Mouse (Mus musculus): ENCODE data around the gene Sec24c. TPM values are rescaled to one million over a fixed set of nuclear protein-coding genes. Genes with fewer than 3 reads are reported as not detected.
"Not testable (repeated sequence)": the region's sequence is repeated elsewhere in the genome, so short reads cannot be mapped to it uniquely, and the experiment has no call there.

Sec24c gene
- total RNA-seq, 2 experiments from 2014 or later, result 102 to 109 TPM

DNA sequence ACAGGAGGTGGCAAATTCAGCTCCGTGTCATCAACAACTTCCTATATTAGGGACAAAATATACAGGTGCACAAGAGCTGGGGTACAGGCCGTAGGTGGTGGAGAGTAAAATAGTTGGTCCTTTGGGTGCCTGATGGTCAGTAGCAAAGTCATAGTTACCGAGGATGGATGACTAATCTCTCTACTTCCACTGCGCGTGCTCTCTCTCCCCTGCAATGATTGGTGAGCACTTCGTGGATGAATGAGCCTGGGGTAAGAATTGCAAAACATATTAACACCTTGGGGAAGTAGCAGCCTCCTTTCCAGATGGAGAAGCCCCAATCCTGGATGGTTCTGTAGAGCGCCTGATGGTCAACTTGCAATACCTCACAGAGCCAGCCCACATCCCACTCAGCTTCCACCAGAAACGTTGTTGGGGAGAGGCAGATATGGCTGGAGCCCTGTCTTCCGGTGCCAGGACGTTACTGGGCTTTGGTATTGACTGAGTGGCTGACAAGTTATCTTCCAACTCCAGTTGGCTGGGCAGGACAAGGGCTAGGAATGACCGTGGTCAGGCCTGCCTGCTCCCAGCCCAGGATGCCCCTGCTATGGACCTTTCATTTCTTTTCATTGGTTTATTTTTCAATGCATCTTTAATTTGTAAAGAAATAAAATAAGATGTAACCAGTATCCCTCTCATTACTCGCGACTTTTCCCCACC is 20.2 kb downstream of the Sec24c start:
- DNase-seq (ENCODE audit: extremely low spot score in 1 of 2, low spot score in 2 of 2), result no peak
- intact Hi-C loops (cut with DNase I), result no loop called here

DNA sequence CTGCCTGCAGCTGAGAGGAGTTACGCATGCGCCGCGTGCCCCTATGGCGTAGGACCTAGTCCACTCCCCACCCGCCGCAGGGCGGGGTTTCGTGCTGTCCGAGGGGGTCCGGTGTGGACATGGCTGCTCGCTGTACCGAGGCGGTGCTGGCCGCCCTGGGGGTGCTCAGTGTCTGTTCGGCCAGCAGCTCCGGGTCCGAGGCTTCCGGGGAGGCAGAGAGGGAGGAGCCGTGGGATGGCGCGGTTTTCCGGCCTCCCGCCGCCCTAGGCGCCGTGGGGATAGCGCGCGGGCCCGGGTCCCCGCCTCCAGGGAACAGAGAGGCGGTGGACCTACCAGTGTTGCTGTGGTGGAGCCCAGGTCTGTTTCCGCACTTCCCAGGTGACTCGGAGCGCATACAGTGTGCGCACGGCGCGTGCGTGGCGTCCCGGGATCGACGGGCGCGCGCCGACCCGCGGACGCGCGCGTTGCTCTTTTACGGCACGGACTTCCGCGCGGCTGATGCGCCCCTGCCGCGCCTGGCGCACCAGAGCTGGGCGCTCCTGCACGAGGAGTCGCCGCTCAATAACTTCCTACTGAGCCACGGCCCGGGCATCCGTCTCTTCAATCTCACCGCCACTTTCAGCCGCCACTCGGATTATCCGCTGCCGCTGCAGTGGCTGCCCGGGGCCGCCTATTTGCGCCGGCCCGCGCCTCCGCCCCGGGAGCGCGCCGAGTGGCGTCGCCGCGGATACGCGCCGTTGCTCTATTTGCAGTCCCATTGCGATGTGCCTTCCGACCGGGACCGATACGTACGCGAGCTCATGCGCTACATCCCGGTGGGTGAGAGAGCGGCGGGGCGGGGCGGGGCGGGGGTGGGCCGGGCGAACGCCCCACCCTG is 21.0 kb downstream of the Sec24c start, which contains the start of gene Fut11:
TSS of gene Fut11 (plus strand) at position 85 of the 877 bp plus-strand sequence.
- intact Hi-C loops (cut with DNase I), result no loop called here
- peak; percentile 70 to 95 for DNase-seq (ENCODE audit: extremely low spot score in 1 of 2, low spot score in 2 of 2)

DNA sequence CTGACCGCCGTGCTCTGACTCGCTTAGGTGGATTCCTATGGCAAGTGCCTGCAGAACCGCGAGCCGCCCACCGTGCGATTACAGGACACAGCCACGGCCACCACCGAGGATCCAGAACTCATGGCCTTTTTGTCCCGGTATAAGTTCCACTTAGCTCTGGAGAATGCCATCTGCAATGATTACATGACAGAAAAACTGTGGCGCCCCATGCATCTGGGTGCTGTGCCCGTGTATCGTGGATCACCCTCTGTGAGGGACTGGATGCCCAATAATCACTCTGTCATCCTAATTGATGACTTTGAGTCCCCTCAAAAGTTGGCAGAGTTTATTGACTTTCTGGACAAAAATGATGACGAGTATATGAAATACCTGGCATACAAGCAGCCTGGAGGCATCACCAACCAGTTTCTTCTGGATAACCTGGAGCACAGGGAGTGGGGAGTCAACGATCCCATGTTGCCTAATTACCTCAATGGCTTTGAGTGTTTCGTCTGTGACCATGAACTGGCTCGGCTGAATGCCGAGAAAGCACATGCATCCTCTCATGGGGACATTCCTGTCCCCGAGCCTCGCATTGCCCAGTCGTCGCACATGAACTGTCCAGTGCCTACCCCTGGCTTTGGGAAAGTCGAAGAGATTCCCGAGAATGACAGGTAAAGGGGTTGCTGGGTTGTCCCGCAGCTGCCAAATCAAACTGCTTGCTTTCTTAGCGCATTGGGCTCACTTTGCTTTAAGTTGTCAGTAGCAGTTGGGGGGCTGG is 21.8 kb downstream of the Sec24c start:
- no peak for DNase-seq (ENCODE audit: extremely low spot score in 1 of 2, low spot score in 2 of 2)
- intact Hi-C loops (cut with DNase I), result no loop called here

DNA sequence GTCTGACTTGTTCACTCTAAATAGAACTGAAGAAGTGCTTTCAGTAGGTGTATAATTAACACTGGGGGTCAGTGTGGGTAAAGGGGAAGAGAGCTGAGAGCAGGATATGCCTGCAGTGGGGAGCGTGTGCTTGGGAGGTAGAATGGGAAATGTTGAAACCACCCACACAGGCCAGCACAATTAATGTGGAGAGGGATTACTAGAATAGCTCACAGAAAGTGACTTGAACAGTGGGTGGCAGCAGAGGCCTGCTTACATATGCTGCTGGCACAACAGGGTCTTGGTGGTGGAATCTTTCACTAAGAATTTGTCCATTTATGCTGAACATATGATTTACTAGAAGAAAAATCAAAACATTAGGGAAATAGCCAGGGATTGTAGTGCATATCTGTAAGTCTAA is 22.9 kb downstream of the Sec24c start:
- intact Hi-C loops (cut with DNase I), result no loop called here
- DNase-seq (ENCODE audit: extremely low spot score in 1 of 2, low spot score in 2 of 2), result peak; percentile 43 to 69

DNA sequence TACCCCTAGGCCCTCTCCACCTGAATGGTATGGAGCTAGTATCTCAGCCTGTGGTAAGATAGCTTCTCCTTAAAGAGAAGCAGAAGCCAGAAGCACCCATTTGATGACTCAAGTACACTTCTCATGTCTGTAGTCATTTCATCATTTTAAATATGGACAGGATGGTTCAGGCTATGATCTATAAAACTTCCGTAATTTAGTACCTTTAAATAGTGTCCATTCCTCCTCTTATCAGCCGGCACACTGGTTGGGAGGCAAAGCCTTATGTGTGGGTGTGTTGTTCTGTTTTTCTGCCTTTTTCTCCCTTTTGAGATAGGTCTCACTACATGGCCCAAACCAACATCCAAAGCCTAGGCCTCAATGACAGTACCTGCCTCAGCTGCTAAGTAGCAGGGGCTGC is 24.4 kb downstream of the Sec24c start:
- intact Hi-C loops (cut with DNase I), result no loop called here
- no peak for DNase-seq (ENCODE audit: extremely low spot score in 1 of 2, low spot score in 2 of 2)

DNA sequence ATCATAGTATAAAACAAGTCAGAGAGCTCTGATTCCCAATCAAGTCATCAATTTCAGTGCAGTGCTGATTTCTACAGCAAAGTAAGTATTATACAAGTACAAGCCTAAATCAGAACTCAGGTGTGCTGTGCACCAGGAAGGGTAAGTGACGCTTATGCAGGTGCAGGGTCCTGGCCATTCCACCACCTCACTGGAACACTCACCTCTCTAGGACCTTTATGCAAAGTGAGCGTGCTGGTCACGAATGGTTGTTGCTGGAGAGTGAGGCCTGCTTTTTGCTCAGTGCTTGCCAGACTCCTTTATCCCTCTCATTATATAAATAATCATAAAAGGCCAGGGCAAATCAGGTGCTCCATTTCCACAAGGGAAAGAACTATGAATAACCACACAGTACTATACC is 26.3 kb downstream of the Sec24c start:
- intact Hi-C loops (cut with DNase I), result no loop called here
- no peak for DNase-seq (ENCODE audit: extremely low spot score in 1 of 2, low spot score in 2 of 2)

DNA sequence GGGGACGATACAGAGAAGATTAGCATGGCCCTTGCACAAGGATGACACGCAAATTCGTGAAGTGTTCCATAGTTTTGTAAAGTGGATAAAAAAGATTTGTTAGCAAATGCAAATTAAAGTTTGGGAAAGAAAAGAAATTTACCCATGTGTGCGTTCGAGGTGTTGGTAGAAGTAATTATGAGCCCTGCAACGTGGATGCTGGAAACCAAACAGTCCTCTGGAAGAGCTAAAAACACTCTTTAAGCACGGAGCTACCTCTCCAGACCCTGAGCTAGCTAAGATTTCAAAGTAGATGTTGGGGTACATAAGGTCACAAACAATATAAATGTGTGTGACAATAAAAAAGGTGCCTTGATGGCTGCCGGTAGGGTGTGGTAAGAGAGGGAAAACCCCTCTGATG is 27.4 kb downstream of the Sec24c start:
- intact Hi-C loops (cut with DNase I), result no loop called here
- no peak for DNase-seq (ENCODE audit: extremely low spot score in 1 of 2, low spot score in 2 of 2)

DNA sequence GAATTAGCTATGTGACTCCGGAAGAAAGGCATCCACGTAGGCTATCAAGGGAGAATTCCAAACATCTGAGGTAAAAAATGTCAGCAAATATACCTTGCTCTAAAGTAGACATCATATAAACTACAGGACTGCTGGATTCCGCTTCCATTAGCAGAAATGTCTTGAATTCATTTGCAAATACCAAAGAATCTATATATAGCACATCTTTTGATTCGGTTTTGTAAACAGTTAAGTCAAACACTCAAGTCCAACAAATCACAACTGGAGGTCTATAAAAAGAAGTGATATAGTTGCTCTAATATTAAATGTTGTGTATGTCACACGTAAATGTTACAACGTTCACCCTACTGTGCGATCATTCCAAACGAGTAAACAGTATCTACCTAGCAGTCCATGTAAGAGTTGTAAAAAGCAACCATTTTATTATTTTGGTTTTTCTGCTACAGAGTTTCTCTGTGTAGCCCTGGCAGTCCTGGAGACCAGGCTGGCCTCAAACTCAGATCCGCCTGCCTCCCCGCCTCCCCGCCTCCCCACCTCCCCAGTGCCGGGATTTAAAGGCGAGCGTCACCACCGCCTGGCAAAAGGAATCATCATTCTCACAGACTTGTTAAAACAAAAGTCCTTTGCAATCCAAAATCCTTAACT is 28.1 kb downstream of the Sec24c start:
- DNase-seq (ENCODE audit: extremely low spot score in 1 of 2, low spot score in 2 of 2), result no peak
- intact Hi-C loops (cut with DNase I), result no loop called here

DNA sequence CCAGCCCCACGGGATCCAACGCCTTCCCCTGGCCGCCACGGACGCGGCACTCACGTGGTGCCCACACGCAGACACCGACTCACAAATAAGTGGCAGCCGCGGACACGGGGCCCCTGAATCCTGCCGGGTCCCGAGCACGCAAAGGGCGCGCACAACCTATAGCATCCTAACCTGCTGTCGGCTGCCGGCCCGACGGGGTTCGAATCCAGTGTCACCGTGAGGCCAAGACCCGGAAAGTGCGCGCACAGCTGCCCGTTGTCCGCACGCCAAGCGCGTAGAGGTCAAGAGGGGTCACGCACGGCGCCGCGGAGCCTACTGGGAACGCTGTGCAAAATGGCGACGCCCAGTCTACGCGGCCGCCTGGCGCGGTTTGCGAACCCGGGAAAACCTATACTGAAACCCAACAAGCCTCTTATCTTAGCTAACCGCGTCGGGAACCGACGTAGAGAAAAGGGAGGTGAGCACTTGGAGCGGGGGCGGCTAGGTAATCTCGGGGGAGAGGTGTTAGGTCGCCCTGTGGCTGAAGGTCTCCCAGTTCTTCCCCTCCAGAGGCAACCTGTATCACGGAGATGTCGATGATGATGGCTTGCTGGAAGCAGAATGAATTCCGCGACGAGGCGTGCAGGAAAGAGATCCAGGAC is 28.8 kb downstream of the Sec24c start, which contains the start of gene Chchd1:
TSS of gene Chchd1 (plus strand) at position 266 of the 641 bp plus-strand sequence.
- peak; percentile 85 to 95 for DNase-seq (ENCODE audit: extremely low spot score in 1 of 2, low spot score in 2 of 2)
- intact Hi-C loops (cut with DNase I), result no loop called here

DNA sequence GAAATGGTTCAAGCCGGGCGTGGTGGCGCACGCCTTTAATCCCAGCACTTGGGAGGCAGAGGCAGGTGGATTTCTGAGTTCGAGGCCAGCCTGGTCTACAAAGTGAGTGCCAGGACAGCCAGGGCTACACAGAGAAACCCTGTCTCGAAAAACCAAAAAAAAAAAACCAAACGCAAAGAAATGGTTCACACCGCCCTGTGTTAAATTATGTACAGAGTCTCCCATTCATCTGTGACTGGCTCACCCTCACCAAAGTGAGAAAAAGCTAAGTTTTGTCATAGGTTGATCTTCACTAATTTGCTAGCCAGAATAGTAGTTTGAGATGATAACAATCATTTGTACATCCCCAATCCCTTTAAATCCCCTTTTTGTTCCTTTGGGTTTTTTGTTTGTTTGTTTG is 29.4 kb downstream of the Sec24c start:
- intact Hi-C loops (cut with DNase I); DNase-seq (ENCODE audit: extremely low spot score in 1 of 2, low spot score in 2 of 2): not testable (repeated sequence)

DNA sequence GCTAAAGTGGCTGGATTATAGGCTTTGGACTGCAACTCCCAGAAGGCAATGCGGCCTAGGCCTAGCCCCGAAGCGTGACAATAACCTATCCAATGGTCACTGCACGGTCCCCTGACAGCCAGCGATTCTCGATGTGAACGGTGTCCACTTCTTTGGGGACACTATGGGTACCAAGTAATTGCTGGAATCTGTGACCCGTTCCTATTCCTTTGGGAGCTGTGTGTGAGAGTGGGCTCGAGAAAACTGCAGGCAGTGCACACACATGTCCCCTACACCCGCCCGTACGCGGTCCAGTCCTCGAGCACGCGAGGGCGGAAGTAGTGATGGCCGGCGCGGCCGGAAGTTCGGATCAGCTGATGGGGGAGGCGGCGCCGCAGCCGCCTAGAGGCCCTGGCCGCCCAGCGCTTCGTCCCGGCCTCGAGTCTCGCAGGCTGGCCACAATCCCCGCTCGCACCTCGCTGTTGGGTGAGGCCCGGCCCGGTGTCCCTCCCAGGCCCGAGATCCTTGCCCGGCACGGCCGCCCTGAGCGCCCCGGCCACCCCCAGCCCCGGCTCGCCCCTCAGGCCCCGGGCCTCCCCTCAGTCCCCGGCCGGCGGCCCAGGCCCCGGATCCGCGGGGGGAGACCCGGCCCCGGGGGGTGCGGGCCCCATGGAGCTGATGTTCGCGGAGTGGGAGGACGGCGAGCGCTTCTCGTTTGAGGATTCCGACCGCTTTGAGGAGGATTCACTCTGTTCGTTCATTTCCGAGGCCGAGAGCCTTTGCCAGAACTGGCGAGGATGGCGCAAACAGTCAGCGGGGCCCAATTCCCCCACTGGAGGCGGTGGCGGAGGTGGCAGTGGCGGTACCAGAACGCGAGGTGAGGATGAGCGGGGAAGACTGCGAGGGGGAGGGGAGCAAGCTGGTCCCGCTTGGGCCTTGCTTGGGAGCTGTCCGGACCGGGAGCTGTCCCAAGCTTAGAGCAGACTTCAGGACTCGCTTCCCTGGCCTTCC is 33.4 kb downstream of the Sec24c start, which contains the start of gene Zswim8:
TSS of gene Zswim8 (plus strand) at position 352 of the 990 bp plus-strand sequence.
- intact Hi-C loops (cut with DNase I), result no loop called here

DNA sequence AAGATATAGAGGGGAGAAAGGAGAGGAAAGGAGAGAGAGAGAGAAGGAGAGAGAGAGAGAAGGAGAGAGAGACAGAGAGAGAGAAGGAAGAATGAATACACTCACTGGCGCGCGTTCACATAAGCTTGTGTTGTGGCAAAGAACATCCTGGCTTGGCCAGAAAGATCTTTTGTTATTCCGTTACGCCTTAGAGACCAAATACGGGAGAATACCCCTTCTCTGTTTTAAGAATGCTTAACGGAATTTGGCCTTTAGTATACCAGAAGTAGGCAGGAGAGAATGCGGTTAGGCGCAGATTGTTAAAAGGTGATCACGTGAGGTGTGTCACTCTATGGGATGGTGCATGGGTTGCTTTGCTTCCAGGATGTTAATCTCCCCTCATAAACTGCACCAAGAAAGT is 34.1 kb downstream of the Sec24c start:
- intact Hi-C loops (cut with DNase I), result no loop called here
- no peak for DNase-seq (ENCODE audit: extremely low spot score in 1 of 2, low spot score in 2 of 2)

More for the DNA sequence above, 33.4 kb downstream of the Sec24c start, which contains the start of gene Zswim8:
- peak; percentile 87 to 93 for DNase-seq (ENCODE audit: extremely low spot score in 1 of 2, low spot score in 2 of 2)

DNA sequence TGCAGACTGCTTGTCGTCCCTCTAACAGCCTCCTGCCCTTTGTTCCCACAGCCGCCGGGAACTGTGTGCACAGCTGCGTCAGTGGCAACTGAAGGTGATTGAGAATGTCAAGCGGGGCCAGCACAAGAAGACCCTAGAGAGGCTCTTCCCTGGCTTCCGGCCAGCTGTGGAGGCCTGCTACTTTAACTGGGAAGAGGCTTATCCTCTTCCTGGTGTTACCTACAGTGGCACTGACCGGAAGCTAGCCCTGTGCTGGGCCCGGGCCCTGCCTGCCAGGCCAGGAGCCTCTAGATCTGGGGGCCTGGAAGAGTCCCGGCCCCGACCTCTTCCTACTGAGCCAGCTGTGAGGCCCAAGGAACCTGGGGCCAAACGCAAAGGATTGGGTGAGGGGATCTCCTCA is 39.7 kb downstream of the Sec24c start:
- intact Hi-C loops (cut with DNase I), result no loop called here

DNA sequence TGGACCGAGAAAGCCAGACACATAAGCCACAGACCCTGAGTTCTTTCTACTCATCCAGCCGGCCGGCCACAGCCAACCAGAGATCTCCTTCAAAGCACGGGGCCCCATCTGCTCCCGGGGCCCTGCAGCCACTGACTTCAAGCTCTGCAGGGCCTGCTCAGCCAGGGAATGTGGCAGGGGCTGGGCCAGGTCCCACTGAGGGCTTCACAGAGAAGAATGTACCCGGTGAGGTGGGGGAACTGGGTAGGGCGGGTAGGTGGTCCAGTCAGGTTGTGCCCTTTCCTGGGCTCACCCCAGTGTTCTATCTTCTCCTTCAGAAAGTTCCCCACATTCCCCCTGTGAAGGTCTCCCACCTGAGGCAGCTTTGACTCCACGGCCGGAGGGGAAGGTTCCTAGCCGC is 44.3 kb downstream of the Sec24c start:
- no peak for DNase-seq (ENCODE audit: extremely low spot score in 1 of 2, low spot score in 2 of 2)
- intact Hi-C loops (cut with DNase I), result no loop called here

More for the DNA sequence above, 39.7 kb downstream of the Sec24c start:
- DNase-seq (ENCODE audit: extremely low spot score in 1 of 2, low spot score in 2 of 2), result no peak

DNA sequence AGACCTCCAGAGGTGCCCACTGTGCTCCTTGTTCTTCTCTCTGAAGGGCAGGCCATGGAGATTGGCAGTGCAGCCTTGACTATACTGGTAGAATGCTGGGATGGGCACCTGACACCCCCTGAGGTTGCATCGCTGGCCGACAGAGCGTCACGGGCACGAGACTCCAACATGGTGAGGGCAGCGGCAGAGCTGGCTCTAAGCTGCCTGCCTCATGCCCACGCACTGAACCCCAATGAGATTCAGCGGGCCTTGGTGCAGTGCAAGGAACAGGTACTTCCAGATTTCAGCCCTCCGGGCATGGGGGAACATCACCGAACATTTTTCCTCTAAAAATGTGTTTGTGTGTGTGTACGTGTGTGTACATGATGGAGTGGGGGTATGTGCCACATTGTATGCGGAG is 45.7 kb downstream of the Sec24c start:
- DNase-seq (ENCODE audit: extremely low spot score in 1 of 2, low spot score in 2 of 2), result no peak
- intact Hi-C loops (cut with DNase I), result loop anchor here (10.0 kb wide), 1 partner anchor 295 kb away; no protein-coding TSS in a partner anchor

DNA sequence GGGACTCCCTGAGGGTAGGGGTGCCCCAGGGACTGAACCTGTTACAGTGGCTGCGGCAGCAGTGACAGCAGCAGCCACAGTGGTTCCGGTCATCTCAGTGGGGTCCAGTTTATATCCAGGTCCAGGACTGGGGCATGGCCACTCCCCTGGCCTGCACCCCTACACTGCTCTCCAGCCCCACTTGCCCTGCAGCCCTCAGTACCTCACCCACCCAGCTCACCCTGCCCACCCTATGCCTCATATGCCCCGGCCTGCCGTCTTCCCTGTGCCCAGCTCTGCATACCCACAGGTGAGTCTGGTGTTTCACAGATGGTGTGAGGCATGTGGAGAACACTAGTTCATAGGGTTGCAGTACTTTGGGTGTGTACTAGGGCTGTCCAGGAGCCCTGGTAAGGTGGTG is 47.3 kb downstream of the Sec24c start:
- intact Hi-C loops (cut with DNase I), result loop anchor here (10.0 kb wide), 1 partner anchor 293 kb away; no protein-coding TSS in a partner anchor
- no peak for DNase-seq (ENCODE audit: extremely low spot score in 1 of 2, low spot score in 2 of 2)

DNA sequence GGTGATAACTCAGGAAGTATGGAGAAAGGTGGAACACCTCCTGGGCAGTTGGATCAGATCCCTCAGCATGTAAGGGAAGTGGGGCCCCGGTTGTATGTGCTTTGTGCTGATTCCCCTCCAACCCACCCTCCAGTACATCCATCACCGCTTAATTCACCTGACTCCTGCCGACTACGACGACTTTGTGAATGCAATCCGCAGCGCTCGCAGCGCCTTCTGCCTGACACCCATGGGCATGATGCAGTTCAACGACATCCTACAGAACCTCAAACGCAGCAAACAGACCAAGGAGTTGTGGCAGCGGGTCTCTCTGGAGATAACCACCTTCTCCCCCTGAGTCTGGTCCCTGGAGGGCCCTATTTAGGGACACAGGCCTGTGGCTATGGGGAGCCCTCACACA is 48.9 kb downstream of the Sec24c start:
- intact Hi-C loops (cut with DNase I), result loop anchor here (10.0 kb wide), 1 partner anchor 292 kb away; no protein-coding TSS in a partner anchor
- DNase-seq (ENCODE audit: extremely low spot score in 1 of 2, low spot score in 2 of 2), result no peak
